Mouse (Mus musculus) heart, postnatal 25 days (tissue): ENCODE results near the gene Olfr360. TPM values are rescaled to one million over a fixed set of nuclear protein-coding genes. Genes with fewer than 3 reads are reported as not detected.
"Not testable (repeated sequence)": the region's sequence is repeated elsewhere in the genome, so short reads cannot be mapped to it uniquely, and the experiment has no call there.

Source experiments
- DNase-seq: peaks from one replicate; pipeline ENCODE4 v3.0.0; 2022; ENCODE audit warnings: low spot score
- intact Hi-C: fragments of 180-260 bp; cut with DNase I; formaldehyde crosslinking; loops from one replicate; pipeline ENCODE4 v1.15.1; 2025
- total RNA-seq, 2 experiments: library from RNA; stranded (reverse); gene quantifications; 2 replicates each; pipeline ENCODE4 v1.2.3; 2021

Gene Olfr360
- not detected for total RNA-seq

- no peak for DNase-seq
- intact Hi-C loops = no loop called here
Observed at GRCm38 (mm10) chr2:37065446-37065845, at the start of gene Olfr360. Olfr360 (plus strand) TSS chr2:37065746.

GRCm38 (mm10) chr2:37089190-37089589, 23.6 kb downstream of the Olfr360 start, which contains the start of gene Olfr361:
Olfr361 (minus strand) TSS chr2:37089290.
- intact Hi-C loops, DNase-seq: not testable (repeated sequence)

GRCm38 (mm10) chr2:37117810-37118209, 52.3 kb downstream of the Olfr360 start, which contains the start of gene Olfr362:
Olfr362 (minus strand) TSS chr2:37117910.
- intact Hi-C loops = no loop called here
- DNase-seq = no peak

Other genes starting within 250 kb of the Olfr360 start
- gene Olfr3, start 248.7 kb upstream of the Olfr360 start, total RNA-seq = not detected
- gene Olfr350, start 219.4 kb upstream of the Olfr360 start, total RNA-seq = not detected
- gene Olfr351, start 203.1 kb upstream of the Olfr360 start, total RNA-seq = not detected
- gene Olfr352, start 197.3 kb upstream of the Olfr360 start, total RNA-seq = not detected
- not detected for gene Olfr353, start 172.8 kb upstream of the Olfr360 start, total RNA-seq
- not detected for gene Olfr354, start 160.1 kb upstream of the Olfr360 start, total RNA-seq
- gene Olfr355, start 136.8 kb upstream of the Olfr360 start, total RNA-seq = not detected
- gene Olfr356, start 128.6 kb upstream of the Olfr360 start, total RNA-seq = not detected
- not detected for gene Olfr357, start 71.9 kb upstream of the Olfr360 start, total RNA-seq
- gene Olfr358, start 56.4 kb upstream of the Olfr360 start, total RNA-seq = not detected
- not detected for gene Olfr361, start 23.5 kb downstream of the Olfr360 start, total RNA-seq
- not detected for gene Olfr362, start 52.2 kb downstream of the Olfr360 start, total RNA-seq
- not detected for gene Olfr364-ps1, start 73.6 kb downstream of the Olfr360 start, total RNA-seq
- not detected for gene Olfr365, start 122.5 kb downstream of the Olfr360 start, total RNA-seq
- not detected for gene Olfr366, start 145.8 kb downstream of the Olfr360 start, total RNA-seq